Mouse (Mus musculus): ENCODE data around the gene Panx2. TPM values are rescaled to one million over a fixed set of nuclear protein-coding genes. Genes with fewer than 3 reads are reported as not detected.
A peak's percentile ranks its signal among the peaks of the same experiment; 100 is the strongest.

Panx2 gene
- polyA plus RNA-seq, 1 experiment, result 0.19 TPM

DNA sequence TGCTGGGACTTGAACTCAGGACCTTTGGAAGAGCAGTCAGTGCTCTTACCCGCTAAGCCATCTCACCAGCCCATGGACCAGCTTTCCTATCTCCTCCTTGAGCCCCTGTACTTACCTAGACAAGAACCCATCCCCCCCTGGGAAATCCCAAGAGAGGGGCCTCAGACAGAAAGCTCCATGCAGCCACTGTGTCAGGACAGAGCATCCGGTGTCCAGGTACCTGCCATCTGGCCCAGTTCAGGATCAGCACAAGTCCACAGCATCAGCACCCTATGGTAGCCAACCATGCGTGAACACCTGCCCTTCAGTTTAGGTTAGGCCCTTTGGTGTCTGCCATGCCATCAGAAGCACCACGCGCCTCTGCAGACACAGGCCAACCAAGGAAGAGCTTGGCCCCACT lies 5.4 kb downstream of the Panx2 start:
- TF ChIP-seq POLR2A (IDR thresholded peaks at IDR 0.05; ENCODE audit: low read depth, low read length) (no peak), CTCF (conservative IDR thresholded peaks at IDR 0.05; ENCODE audit: insufficient read depth, insufficient read length, low read depth, low read length) (no peak)
- Histone ChIP-seq H3K27ac (ENCODE audit: insufficient read depth, low read depth, low read length) (no peak overlapping the region), H3K4me1 (ENCODE audit: control insufficient read depth, insufficient read depth, low read length) (no peaks in the 10 kb centered on the region), H3K27me3 (replicated peaks; ENCODE audit: control insufficient read depth, insufficient read depth, low read length) (no peaks in the 10 kb centered on the region), H3K36me3 (ENCODE audit: control insufficient read depth, insufficient read depth, low read length) (no peaks in the 10 kb centered on the region), H3K4me3 (ENCODE audit: insufficient read depth, low read depth, low read length) (no peak overlapping the region)
- no peak for DNase-seq
- WGBS, result 93% methylated on average over 5 of the region's 5 CpGs

DNA sequence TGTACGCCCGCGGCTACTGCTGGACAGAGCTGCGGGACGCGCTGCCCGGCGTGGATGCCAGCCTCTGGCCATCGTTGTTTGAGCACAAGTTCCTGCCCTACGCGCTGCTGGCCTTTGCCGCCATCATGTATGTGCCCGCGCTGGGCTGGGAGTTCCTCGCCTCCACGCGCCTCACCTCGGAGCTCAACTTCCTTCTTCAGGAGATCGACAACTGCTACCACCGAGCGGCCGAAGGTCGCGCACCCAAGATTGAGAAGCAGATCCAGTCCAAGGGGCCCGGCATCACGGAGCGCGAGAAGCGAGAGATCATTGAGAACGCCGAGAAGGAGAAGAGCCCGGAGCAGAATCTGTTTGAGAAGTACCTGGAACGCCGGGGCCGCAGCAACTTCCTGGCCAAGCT lies 8.1 kb downstream of the Panx2 start:
- no peak for TF ChIP-seq CTCF (conservative IDR thresholded peaks at IDR 0.05; ENCODE audit: insufficient read depth, insufficient read length, low read depth, low read length)
- TF ChIP-seq POLR2A (IDR thresholded peaks at IDR 0.05; ENCODE audit: low read depth, low read length), result no peak
- WGBS, result 32% methylated on average over 35 of the region's 35 CpGs
- Histone ChIP-seq H3K4me1 (ENCODE audit: control insufficient read depth, insufficient read depth, low read length) (no peaks in the 10 kb centered on the region), H3K4me3 (ENCODE audit: insufficient read depth, low read depth, low read length) (0 out of 2 replicates have a peak overlapping the region, but pooled peaks have one; percentile 3), H3K27me3 (replicated peaks; ENCODE audit: control insufficient read depth, insufficient read depth, low read length) (no peaks in the 10 kb centered on the region), H3K36me3 (ENCODE audit: control insufficient read depth, insufficient read depth, low read length) (no peaks in the 10 kb centered on the region), H3K27ac (ENCODE audit: insufficient read depth, low read depth, low read length) (no peak overlapping the region)
- no peak for DNase-seq

DNA sequence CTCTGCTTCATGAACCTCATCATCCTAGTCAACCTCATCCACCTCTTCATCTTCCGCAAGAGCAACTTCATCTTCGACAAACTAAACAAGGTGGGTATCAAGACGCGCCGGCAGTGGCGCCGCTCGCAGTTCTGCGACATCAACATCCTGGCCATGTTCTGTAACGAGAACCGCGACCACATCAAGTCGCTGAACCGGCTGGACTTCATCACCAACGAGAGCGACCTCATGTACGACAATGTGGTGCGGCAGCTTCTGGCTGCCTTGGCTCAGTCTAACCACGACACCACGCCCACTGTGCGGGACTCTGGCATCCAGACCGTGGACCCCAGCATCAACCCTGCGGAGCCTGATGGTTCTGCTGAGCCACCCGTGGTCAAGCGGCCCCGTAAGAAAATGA lies 8.7 kb downstream of the Panx2 start:
- no peak overlapping the region for H3K27ac ChIP-seq (ENCODE audit: insufficient read depth, low read depth, low read length)
- no peak for TF ChIP-seq POLR2A (IDR thresholded peaks at IDR 0.05; ENCODE audit: low read depth, low read length)
- no peak for TF ChIP-seq CTCF (conservative IDR thresholded peaks at IDR 0.05; ENCODE audit: insufficient read depth, insufficient read length, low read depth, low read length)
- no peaks in the 10 kb centered on the region for H3K36me3 ChIP-seq (ENCODE audit: control insufficient read depth, insufficient read depth, low read length)
- H3K27me3 ChIP-seq (replicated peaks; ENCODE audit: control insufficient read depth, insufficient read depth, low read length), result no peaks in the 10 kb centered on the region
- no peaks in the 10 kb centered on the region for H3K4me1 ChIP-seq (ENCODE audit: control insufficient read depth, insufficient read depth, low read length)
- no peak for DNase-seq
- WGBS, result 25% methylated on average over 26 of the region's 26 CpGs
- no peak overlapping the region for H3K4me3 ChIP-seq (ENCODE audit: insufficient read depth, low read depth, low read length)

DNA sequence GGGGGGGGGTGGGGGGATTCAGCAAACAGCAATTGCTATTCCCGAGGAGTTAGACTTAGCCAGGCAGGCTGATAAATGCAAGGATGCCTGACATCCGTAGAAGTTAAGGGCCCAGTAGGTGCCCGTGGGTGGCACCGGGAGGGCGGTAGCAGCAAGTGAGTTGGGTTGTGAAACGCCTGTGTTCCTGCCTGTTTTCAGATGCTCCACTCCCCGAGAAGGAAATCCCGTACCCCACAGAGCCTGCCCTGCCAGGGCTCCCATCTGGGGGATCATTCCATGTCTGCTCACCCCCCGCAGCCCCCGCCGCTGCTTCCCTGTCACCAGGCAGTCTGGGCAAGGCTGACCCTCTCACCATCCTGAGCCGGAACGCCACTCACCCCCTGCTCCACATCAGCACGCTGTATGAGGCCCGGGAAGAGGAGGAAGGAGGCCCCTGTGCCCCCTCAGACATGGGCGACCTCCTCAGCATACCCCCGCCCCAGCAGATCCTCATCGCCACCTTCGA lies 9.9 kb downstream of the Panx2 start:
- Histone ChIP-seq H3K27me3 (replicated peaks; ENCODE audit: control insufficient read depth, insufficient read depth, low read length) (no peaks in the 10 kb centered on the region), H3K27ac (ENCODE audit: insufficient read depth, low read depth, low read length) (no peak overlapping the region), H3K36me3 (ENCODE audit: control insufficient read depth, insufficient read depth, low read length) (no peaks in the 10 kb centered on the region), H3K4me1 (ENCODE audit: control insufficient read depth, insufficient read depth, low read length) (no peaks in the 10 kb centered on the region), H3K4me3 (ENCODE audit: insufficient read depth, low read depth, low read length) (no peak overlapping the region)
- DNase-seq, result no peak
- 83% methylated on average over 19 of the region's 19 CpGs for WGBS
- TF ChIP-seq POLR2A (IDR thresholded peaks at IDR 0.05; ENCODE audit: low read depth, low read length), result no peak
- TF ChIP-seq CTCF (conservative IDR thresholded peaks at IDR 0.05; ENCODE audit: insufficient read depth, insufficient read length, low read depth, low read length), result no peak

DNA sequence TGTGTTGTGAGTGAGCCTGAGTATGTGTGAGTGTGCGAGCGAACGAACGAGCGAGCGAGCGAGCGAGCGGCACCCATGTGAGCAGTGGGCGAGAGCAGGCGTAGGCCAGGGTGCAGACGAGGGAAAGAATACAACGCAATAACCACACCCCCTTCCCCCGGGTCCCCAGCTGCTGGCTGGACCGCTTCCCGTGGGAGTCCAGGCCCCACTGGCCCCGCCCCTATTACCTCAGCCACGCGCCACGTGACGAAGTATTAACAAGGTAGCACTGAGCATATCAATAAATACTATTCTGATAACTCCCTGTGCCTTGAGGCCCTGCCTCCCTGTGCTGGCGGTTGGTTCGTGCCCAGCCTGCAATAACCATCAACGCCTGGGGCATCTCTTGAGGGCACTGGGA lies 11.1 kb downstream of the Panx2 start:
- H3K4me1 ChIP-seq (ENCODE audit: control insufficient read depth, insufficient read depth, low read length), result no peaks in the 10 kb centered on the region
- H3K36me3 ChIP-seq (ENCODE audit: control insufficient read depth, insufficient read depth, low read length), result no peaks in the 10 kb centered on the region
- DNase-seq, result no peak
- no peak for TF ChIP-seq CTCF (conservative IDR thresholded peaks at IDR 0.05; ENCODE audit: insufficient read depth, insufficient read length, low read depth, low read length)
- no peak for TF ChIP-seq POLR2A (IDR thresholded peaks at IDR 0.05; ENCODE audit: low read depth, low read length)
- no peak overlapping the region for H3K4me3 ChIP-seq (ENCODE audit: insufficient read depth, low read depth, low read length)
- no peaks in the 10 kb centered on the region for H3K27me3 ChIP-seq (replicated peaks; ENCODE audit: control insufficient read depth, insufficient read depth, low read length)
- H3K27ac ChIP-seq (ENCODE audit: insufficient read depth, low read depth, low read length), result no peak overlapping the region
- WGBS, result 76% methylated on average over 24 of the region's 24 CpGs

DNA sequence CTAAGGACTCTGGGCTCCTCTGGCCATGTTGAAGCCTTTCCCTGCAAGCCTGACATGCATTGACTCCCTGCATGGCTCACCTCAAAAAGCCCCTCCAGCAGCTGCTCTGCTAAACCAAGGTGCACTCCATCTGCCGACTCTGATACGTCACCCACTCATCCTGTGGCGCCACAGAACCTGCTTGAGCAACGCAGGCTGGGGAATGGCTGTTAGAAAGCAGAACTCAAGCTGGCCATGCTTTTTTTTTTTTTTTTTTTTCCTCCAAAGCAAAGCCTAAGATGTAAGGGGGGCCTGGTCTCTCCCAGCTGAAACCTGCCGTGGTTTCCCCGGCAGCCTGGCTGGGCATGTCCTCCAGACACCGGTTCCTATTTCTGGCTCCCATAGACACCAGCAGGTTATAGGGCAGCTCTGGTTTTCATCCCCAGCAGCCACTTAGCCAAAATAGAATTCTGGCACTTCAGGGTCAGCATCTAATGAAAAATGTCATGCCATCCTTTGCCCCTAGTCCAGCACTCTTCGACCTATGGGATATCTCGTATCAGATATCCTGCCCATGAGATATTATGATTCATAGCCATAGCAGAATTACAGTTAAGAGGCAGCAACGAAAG lies 14.6 kb downstream of the Panx2 start:
- no peak for DNase-seq
- Histone ChIP-seq H3K36me3 (ENCODE audit: control insufficient read depth, insufficient read depth, low read length) (no peaks in the 10 kb centered on the region), H3K4me3 (ENCODE audit: insufficient read depth, low read depth, low read length) (no peak overlapping the region), H3K27ac (ENCODE audit: insufficient read depth, low read depth, low read length) (no peak overlapping the region), H3K27me3 (replicated peaks; ENCODE audit: control insufficient read depth, insufficient read depth, low read length) (no peaks in the 10 kb centered on the region), H3K4me1 (ENCODE audit: control insufficient read depth, insufficient read depth, low read length) (peaks cover 13% of the 10 kb centered on the region)
- WGBS, result 83% methylated on average over 10 of the region's 10 CpGs
- TF ChIP-seq POLR2A (IDR thresholded peaks at IDR 0.05; ENCODE audit: low read depth, low read length), result no peak
- no peak for TF ChIP-seq CTCF (conservative IDR thresholded peaks at IDR 0.05; ENCODE audit: insufficient read depth, insufficient read length, low read depth, low read length)

DNA sequence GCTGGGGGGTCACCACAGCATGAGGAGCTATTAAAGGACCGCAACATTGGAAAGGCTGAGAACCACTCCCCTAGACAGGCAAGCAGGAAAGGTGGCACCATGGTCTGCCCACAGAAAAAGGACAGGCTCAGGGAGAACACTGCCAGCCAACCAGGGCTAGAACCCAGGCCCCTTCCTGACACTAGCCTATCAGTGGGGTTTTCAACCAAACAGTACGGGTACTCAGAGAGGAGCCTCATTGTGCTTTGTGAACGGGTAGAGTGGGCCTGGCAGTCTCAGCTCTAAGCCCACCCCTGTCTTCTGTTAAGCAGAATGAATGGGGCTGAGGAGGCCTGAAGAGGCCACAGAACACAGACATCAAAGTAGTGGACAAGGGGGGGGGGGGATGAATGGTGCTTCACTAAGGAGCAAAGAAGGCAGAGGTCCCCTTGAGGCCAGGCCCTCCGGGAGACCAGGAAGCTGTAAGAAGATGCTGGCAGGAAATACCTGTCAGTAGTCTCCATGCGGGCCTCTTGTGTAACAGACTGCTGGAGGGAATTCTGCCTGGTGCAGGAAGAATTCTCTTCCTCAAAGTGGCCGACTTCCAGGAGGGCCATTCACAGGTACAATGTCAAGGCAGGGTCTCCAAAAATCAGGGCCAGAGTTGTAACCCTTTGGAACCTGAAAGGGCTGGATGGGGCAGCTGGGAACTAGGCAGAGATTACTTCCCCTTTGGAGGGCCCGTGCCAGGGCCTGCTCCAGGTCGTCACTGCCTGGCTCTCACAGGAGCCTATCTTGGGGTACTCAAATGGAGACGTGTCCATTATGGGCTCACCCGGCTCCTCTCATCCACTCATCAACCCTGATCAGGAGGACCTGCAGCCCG lies 15.3 kb downstream of the Panx2 start, which contains the start of gene Trabd:
TSS of gene Trabd (plus strand) at position 512 of the 865 bp plus-strand sequence.
- H3K27ac ChIP-seq (ENCODE audit: insufficient read depth, low read depth, low read length), result peak within 1 kb of the TSS; percentile 99
- no peak for DNase-seq
- H3K36me3 ChIP-seq (ENCODE audit: control insufficient read depth, insufficient read depth, low read length), result no peaks in the 10 kb centered on the region
- peak within 1 kb of the TSS; percentile 97 for H3K4me3 ChIP-seq (ENCODE audit: insufficient read depth, low read depth, low read length)
- H3K4me1 ChIP-seq (ENCODE audit: control insufficient read depth, insufficient read depth, low read length), result peaks cover 13% of the 10 kb centered on the region
- no peaks in the 10 kb centered on the region for H3K27me3 ChIP-seq (replicated peaks; ENCODE audit: control insufficient read depth, insufficient read depth, low read length)
- WGBS, result 21% methylated on average over 11 of the region's 11 CpGs
- no peak for TF ChIP-seq POLR2A (IDR thresholded peaks at IDR 0.05; ENCODE audit: low read depth, low read length)
- TF ChIP-seq CTCF (conservative IDR thresholded peaks at IDR 0.05; ENCODE audit: insufficient read depth, insufficient read length, low read depth, low read length), result no peak
